Mouse (Mus musculus) layer of hippocampus, postnatal 25 days (tissue): ENCODE results near the gene D13Ertd608e. TPM values are rescaled to one million over a fixed set of nuclear protein-coding genes. Genes with fewer than 3 reads are reported as not detected.
"Not testable (repeated sequence)": the region's sequence is repeated elsewhere in the genome, so short reads cannot be mapped to it uniquely, and the experiment has no call there.

ENCODE experiments used
- DNase-seq, 2 experiments: peaks; one replicate each; pipeline ENCODE4 v3.0.0; 2022; ENCODE audit warnings: mixed read lengths in 2 of 2, low spot score in 1 of 2; ENCODE audit errors: extremely low spot score in 1 of 2
- total RNA-seq, 2 experiments: library from RNA; stranded (reverse); gene quantifications; 2 replicates each; pipeline ENCODE4 v1.2.3; 2021

Gene D13Ertd608e
- not detected for total RNA-seq

- DNase-seq = peak in 1 of 2 experiments; percentile 41
Measured at GRCm38 (mm10) chr13:119835320-119836056, at the start of gene D13Ertd608e. D13Ertd608e (plus strand) TSS chr13:119836006.

GRCm38 (mm10) chr13:119789851-119790717 is 45.7 kb upstream of the D13Ertd608e start:
- DNase-seq = peak; percentile 38 to 62

GRCm38 (mm10) chr13:119790761-119791579 is 44.8 kb upstream of the D13Ertd608e start, which contains the start of gene Zfp131:
Zfp131 (minus strand) TSS chr13:119790889.
- DNase-seq = peak; percentile 80 to 82

GRCm38 (mm10) chr13:119791580-119792135 is 44.1 kb upstream of the D13Ertd608e start:
- no peak for DNase-seq

- no peak for DNase-seq
Measured at GRCm38 (mm10) chr13:119792791-119793404, 42.9 kb upstream of the D13Ertd608e start.

DNA sequence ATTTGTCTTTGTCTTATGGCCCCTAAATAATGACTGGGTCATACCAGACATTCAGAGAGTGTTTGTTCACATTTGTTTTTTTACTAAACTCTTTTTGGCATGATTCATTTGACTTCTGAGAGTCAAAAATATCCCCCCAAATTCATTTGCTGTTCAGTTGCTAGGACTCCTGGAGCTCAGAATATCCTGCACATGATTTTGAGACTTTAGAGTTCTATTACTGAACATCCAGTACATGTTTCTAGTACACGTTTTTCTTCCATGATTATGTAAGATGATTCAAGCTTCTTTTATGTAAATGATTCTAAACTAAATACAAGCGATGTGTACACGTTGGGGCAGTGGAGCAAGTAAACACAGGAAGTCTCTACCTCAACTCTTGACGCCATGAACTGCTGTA is 38.1 kb upstream of the D13Ertd608e start:
- no peak for DNase-seq

DNA sequence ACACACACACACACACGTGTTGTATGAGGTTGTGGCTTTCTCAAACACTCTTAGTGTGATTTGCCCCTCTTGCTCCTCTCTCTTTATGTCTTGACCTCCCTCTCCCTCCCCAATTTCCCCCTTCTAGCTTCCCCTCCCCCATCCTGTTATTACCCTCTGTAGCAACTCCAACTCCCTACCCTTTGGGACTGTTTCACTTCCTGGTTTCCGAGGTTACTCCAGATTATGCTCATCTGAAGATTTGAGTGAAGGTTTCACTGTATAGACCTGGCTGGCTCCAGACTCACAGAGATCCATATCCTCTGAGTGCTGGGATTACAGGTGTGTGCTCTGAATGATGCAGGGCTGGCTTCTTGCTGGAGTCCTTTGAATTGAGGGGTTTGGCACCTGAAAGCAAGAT is 26.9 kb upstream of the D13Ertd608e start:
- no peak for DNase-seq

GRCm38 (mm10) chr13:119810031-119810430 is 25.8 kb upstream of the D13Ertd608e start:
- no peak for DNase-seq

DNA sequence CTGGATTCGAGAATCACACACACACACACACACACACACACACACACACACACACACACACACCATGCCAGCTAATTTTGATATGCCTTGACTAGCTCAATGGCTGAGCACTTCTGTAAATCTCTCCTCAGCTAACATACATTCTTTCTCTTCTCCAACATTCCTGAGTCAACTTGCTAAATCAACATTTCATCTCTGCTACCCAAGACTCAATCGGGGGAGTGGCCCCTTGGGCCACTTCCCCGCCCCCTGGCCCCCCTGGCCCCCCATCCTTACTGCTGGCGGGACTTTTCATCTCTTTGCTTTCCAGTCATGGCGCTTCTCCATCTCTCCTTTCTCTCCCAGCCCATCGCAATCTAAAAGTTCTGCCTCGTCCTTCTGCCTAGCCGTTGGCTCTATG is 19.0 kb upstream of the D13Ertd608e start:
- no peak for DNase-seq

- no peak for DNase-seq
Measured at GRCm38 (mm10) chr13:119817579-119818206, 18.1 kb upstream of the D13Ertd608e start.

DNA sequence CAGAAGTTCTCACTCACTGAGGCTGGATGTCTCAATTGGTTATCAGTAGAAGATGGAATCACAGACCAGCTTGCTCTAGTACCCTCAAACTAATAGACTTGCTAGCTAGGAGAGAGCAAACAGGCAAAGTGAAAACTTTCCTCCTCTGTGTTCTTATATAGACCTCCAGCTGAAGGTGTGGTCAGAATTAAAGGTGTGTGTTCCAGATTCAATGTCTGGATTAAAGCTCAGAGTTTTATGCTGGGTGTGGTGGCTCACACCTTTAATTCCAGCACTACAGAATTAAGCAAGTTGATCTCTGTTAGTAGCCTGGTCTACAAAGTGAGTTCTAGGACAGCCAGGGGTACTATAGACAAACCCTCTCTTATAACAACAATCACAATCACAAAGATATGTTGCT is 5.7 kb upstream of the D13Ertd608e start, which contains the start of gene AF067063:
AF067063 (minus strand) TSS at position 101 of the 400 bp plus-strand sequence.
- not testable (repeated sequence) for DNase-seq

DNA sequence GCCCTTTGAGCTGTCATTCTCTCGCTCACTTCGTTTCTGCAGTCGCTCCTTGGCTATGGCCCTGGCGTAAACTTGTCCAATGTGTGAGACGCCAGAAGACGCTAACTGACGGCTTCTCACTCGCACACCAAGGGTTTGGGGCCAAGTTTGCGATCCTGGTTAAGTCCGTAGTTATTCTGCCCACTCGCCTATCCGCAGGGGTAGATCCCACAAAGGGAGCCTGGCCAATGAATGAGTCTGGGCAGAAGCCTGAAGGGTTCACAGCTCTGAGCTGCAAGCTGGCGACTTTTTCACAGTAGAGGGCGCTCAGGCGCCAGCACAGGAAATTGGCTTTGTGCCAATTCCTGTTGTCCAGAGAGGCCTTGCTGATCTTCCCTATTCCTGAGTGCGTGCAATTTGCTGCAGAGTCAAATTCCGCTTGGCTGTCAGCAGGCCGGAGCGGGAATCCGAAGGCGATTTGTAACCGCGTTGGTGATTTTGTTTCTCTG is 562 bp downstream of the D13Ertd608e start:
- peak in 1 of 2 experiments; percentile 11 for DNase-seq

DNA sequence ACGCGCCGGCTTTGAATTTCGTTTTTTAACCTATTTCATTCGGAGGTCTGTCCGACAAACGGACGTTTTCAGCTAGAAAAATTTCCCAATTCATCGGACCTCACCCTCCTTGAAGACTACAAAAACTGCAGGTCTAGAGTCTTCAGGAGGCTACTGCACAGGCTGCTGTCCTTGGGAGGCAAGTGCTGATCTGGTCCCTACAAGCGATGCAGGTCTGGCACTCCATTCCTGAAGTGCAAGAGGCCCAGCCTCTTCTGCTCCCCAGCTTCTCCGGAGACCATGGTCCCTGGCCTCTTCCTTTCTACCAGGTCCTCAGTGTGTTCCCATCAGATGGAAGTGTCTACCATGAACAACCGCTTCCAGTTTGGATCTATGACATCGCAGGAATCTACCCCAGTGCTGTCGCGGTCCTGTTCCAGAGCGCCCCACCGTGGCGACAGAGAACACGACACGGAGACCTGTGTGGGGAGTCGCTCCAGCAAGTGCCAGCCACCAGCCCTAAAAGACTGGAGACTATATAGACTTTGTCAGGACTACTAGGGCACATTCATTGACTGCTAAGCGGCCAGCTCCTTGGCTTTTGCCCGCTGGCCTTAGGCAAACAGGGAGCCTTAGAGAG is 2.0 kb downstream of the D13Ertd608e start:
- peak in 1 of 2 experiments; percentile 44 for DNase-seq

- DNase-seq = not testable (repeated sequence)
Measured at GRCm38 (mm10) chr13:119839982-119840381, 4.2 kb downstream of the D13Ertd608e start.

DNA sequence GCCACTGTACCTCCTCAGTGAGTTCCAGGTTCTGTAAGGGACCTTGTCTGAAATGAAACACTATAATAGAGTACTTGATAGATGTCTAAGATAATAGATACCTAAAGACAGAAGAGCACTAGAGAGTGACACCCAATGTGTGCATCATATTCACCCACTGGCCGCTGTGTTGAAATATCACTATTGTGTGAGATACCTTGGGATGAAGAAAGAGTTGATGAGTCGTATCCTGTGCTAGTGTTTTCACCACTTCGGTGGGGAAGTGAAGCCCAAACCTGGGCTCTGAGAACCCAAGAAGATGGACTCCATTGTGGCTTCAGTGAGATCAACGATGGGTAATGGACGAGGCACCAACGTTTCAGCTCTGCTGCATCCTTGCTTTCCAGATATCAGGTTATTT is 26.6 kb downstream of the D13Ertd608e start:
- DNase-seq = not testable (repeated sequence)

DNA sequence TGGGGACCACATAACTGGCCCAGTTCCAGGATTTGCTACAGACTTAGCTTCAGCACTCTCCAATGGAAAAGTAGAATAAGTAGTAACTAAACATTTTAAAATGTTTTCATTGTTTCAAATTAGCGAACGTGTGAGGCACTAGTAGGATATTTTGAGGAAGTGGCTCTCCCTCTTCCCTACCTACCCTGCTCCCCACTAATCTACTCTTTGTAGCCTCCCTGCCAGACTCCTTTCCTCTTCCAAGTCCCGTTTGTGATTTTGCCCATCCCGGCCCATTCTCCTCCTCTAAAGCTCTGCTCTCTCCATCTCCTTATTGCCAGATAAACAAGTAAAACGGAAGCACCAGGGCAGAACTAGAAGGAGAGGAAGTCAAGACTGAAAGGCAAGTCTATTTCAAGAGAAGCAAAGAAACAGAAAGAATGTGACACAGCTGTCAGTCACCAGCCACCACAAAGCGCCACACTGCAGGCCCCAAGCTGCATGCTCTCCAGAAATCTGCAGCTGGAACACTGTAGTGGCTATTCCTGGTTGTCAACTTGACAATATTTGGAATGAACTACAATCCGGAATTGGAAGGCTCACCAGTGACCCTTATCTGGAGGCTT is 28.7 kb downstream of the D13Ertd608e start:
- DNase-seq = not testable (repeated sequence)

DNA sequence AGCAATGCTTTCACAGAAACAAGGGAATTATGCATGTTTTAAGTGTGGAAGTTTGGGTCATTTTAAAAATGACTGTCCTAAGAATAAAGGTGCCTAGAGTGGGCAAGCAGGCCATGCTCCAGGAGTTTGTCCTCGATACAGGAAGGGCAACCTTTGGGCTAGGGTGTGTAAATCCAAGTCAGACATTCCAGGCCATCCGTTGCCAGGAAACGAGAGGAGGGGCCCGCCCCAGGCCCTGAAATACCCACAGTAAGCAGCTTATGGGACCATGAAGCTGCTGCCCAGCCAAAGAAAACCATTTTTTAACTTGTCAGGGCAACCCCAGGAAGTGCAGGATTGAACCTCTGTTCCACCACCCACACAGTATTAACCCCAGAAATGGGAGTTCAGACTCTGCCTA is 51.1 kb downstream of the D13Ertd608e start:
- DNase-seq = not testable (repeated sequence)

DNA sequence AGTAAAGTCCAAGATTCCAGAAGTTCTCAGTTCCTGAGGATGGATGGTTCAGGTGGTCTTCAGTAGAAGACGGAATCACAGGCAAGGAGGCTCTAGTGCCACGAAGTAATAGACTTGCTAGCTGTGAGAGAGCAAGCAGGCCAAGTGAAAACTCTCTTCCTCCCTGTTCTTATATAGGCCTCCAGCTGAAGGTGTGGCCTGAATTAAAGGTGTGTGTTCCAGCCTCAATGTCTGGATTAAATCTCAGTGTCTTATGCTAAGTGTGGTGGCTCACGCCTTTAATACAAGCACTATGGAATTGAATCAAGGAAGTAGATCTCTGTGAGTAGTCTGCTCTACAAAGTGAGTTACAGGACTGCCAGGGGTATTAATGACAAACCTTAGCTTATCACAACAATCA is 58.9 kb downstream of the D13Ertd608e start, which contains the start of gene Tcstv1:
Tcstv1 (minus strand) TSS at position 101 of the 400 bp plus-strand sequence.
- DNase-seq = not testable (repeated sequence)
